Mouse (Mus musculus) heart, embryonic 13.5 days (tissue): ENCODE measurements at regions not wholly inside any gene's neighbourhood (a gene's known extent, or its start where the extent isn't known, plus 50 kb on each side); places are given as distances from the start of the nearest gene placed in this dataset.

Source experiments
- ATAC-seq: fragments of 200-750 bp; cut with Nextera tagmentation; 2 replicates; pipeline ENCODE4 v1.8.0; 2017; ENCODE audit warnings: moderate TSS enrichment; ENCODE audit not compliant: insufficient number of reproducible peaks, low FRiP score, low TSS enrichment; ENCODE audit errors: extremely low read depth
- H3K27ac ChIP-seq: fragments of 300-500 bp; sonication (generic); replicated peaks from 2 replicates; pipeline ENCODE4 v1.5.1; 2015; ENCODE audit warnings: moderate library complexity, mild to moderate bottlenecking, inconsistent platforms
- H3K27me3 ChIP-seq: fragments of 300-500 bp; sonication (generic); replicated peaks from 2 replicates; pipeline ENCODE4 v1.6.1; 2015; ENCODE audit warnings: mild to moderate bottlenecking, inconsistent platforms
- H3K36me3 ChIP-seq: fragments of 300-500 bp; sonication (generic); 2 replicates; pipeline ENCODE4 v1.6.1; 2015; ENCODE audit warnings: mild to moderate bottlenecking, inconsistent platforms
- H3K4me1 ChIP-seq: fragments of 300-500 bp; sonication (generic); 2 replicates; pipeline ENCODE4 v1.6.1; 2015; ENCODE audit warnings: inconsistent platforms
- H3K4me2 ChIP-seq: fragments of 300-500 bp; sonication (generic); 2 replicates; pipeline ENCODE4 v1.6.1; 2015; ENCODE audit warnings: inconsistent platforms, mild to moderate bottlenecking, moderate library complexity
- H3K4me3 ChIP-seq: fragments of 300-500 bp; sonication (generic); 2 replicates; pipeline ENCODE4 v1.5.1; 2015; ENCODE audit warnings: moderate library complexity, mild to moderate bottlenecking, inconsistent platforms
- H3K9ac ChIP-seq: fragments of 300-500 bp; sonication (generic); 2 replicates; pipeline ENCODE4 v1.6.1; 2015; ENCODE audit warnings: inconsistent platforms, mild to moderate bottlenecking, moderate library complexity
- H3K9me3 ChIP-seq: fragments of 300-500 bp; sonication (generic); 2 replicates; pipeline ENCODE4 v1.6.1; 2016; ENCODE audit warnings: inconsistent platforms
- WGBS: fragments of 180-500 bp; shearing (Covaris S2); methylation state at CpG from one replicate; pipeline ENCODE4 v1.1.7; 2015; ENCODE audit warnings: mixed read lengths; 5-methylcytosine and 5-hydroxymethylcytosine counted together

- H3K27me3 ChIP-seq: no peaks in the 10 kb centered on the region
- no peaks in the 10 kb centered on the region for H3K9me3 ChIP-seq
- H3K4me3 ChIP-seq: no peak overlapping the region
- 43% methylated on average over 1 of the region's 1 CpGs for WGBS
- H3K27ac ChIP-seq: no peak overlapping the region
- no peaks in the 10 kb centered on the region for H3K4me1 ChIP-seq
- H3K36me3 ChIP-seq: no peaks in the 10 kb centered on the region
- no peak for ATAC-seq
- no peak overlapping the region for H3K9ac ChIP-seq
- no peak overlapping the region for H3K4me2 ChIP-seq
Observed at GRCm38 (mm10) chr2:51387136-51387535, 238.2 kb upstream of the Rnd3 start.

DNA sequence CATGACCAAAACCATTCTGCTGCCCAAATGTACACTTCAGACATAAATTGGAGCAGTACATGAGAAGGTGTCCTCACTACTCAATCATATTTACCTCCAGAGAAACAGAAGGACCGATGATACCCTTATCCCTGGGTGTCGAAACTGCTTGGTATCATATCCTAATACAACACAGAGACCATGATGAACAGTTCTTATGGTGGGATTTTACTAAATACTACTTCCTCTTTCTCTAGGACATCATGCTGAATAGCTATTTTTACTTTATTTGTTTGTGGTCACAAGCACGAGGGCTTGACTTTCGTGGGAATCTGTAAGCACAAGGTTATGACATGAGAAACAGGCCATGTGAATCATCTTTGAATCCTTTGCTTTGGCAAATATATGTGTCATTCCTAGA lies 227.7 kb upstream of the Rnd3 start:
- Histone ChIP-seq H3K27me3 (no peaks in the 10 kb centered on the region), H3K9me3 (no peaks in the 10 kb centered on the region), H3K4me1 (no peaks in the 10 kb centered on the region), H3K4me3 (no peak overlapping the region), H3K9ac (no peak overlapping the region), H3K27ac (no peak overlapping the region), H3K36me3 (no peaks in the 10 kb centered on the region), H3K4me2 (no peak overlapping the region)
- no peak for ATAC-seq
- WGBS: 82% methylated on average over 4 of the region's 4 CpGs

DNA sequence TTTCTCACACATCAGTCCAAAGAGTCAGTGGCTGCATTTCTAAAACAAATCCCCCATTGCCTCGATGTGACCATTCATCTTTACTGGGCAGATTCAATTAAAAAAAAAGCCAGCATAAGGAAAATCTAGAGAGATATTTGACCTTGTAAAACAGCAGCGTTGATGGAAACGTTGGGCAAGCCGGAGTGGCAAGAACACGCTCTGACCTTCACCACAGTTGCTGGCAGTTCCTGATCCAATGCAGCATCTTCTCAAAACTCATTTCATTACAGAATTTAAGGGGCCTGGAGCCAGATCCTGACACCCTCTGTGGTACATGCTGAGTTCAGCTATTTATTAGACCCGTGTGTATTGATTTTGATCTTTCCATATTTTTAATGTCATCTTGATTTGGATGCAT lies 225.7 kb upstream of the Rnd3 start:
- Histone ChIP-seq H3K4me2 (no peak overlapping the region), H3K27me3 (no peaks in the 10 kb centered on the region), H3K9me3 (no peaks in the 10 kb centered on the region), H3K36me3 (no peaks in the 10 kb centered on the region), H3K4me1 (no peaks in the 10 kb centered on the region), H3K4me3 (no peak overlapping the region), H3K27ac (no peak overlapping the region), H3K9ac (no peak overlapping the region)
- WGBS: 82% methylated on average over 6 of the region's 6 CpGs
- ATAC-seq: no peak

- Histone ChIP-seq H3K9me3 (no peaks in the 10 kb centered on the region), H3K9ac (no peak overlapping the region), H3K4me3 (no peak overlapping the region), H3K4me2 (no peak overlapping the region), H3K36me3 (no peaks in the 10 kb centered on the region), H3K4me1 (no peaks in the 10 kb centered on the region), H3K27ac (no peak overlapping the region), H3K27me3 (no peaks in the 10 kb centered on the region)
- ATAC-seq: no peak
- 57% methylated on average over 3 of the region's 3 CpGs for WGBS
Observed at GRCm38 (mm10) chr2:51372771-51373170, 223.9 kb upstream of the Rnd3 start.

DNA sequence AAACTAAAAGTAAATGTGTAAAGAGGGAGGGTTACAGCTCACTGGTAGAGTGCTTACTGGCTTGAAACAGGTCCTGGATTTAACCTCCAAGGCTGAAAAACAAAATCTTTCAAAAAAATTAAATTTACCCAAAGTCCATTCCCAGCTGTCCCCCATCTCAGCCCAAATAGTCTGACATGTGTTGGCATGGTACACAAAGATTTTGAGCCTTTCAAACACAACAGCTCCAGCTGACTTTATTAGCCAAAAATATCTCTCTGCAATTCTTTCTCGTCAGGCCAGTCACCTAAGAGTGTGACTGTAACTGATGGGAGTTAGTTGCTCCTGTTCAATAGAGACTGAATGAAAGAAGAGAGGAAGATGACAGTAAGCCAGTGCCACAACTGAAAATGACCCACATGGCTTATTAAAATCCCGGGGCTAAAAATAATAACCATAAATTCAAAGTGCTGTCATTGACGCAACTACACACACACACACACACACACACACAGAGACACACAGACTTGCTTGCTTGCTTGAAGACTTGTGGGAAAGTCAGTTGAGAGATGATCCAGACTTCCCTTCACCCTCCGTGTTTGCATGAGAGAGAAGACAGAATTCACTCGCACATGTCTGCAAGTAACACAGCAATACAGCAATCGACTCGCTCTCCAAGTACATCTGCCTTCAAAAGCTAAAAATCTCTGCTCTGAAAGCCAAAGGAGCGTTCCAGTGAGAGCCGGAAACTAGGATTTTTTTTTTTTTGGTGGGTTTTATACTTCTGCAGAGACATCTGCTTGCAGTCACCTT lies 214.1 kb upstream of the Rnd3 start:
- Histone ChIP-seq H3K36me3 (no peaks in the 10 kb centered on the region), H3K4me3 (no peak overlapping the region), H3K4me2 (no peak overlapping the region), H3K4me1 (peaks cover 7% of the 10 kb centered on the region; the same call in 1 of the 2 replicates), H3K9me3 (no peaks in the 10 kb centered on the region), H3K27ac (no peak overlapping the region), H3K9ac (no peak overlapping the region), H3K27me3 (no peaks in the 10 kb centered on the region)
- 65% methylated on average over 9 of the region's 9 CpGs for WGBS
- ATAC-seq: no peak

DNA sequence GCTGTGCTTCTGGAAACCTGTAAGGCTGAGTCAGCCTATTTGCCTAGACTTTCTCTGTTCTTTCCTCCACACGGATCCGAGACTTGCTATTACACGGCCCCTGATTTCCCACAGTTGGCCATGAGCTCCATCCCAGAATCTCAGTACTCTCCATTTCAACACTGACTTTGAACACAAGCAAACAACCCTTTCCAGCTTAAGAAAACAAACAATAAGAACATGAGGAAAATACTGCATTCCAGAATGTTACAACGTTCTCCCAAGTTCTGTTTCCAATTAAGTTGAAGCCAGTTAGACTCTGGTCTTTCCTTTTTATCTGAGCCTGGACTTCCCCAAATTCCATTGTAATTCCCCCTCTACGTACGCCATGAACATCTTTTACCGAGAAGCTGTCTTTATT lies 206.4 kb upstream of the Rnd3 start:
- Histone ChIP-seq H3K4me1 (no peaks in the 10 kb centered on the region), H3K4me3 (no peak overlapping the region), H3K9me3 (no peaks in the 10 kb centered on the region), H3K36me3 (no peaks in the 10 kb centered on the region), H3K27ac (no peak overlapping the region), H3K9ac (no peak overlapping the region), H3K4me2 (no peak overlapping the region), H3K27me3 (no peaks in the 10 kb centered on the region)
- 71% methylated on average over 7 of the region's 7 CpGs for WGBS
- no peak for ATAC-seq

DNA sequence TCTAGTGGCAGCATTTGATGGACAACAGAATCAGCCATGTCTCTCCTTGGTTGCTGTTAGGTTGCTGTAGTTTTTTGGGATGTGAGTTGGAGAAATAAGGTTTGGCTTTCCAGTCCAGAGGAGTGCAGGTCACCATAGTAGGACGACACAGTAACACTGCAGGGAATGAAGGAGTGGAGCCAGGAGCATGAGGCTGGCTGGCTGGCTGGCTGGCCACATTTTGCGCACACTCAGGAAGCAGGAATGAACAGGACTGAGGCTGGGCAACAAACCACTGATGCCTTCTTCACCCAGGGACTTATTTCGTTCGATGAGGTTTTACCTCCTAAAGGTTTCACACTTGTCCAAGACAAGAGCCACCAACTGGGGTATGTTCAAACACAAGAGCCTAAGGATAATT lies 205.9 kb upstream of the Rnd3 start:
- Histone ChIP-seq H3K9ac (no peak overlapping the region), H3K4me3 (no peak overlapping the region), H3K4me1 (no peaks in the 10 kb centered on the region), H3K9me3 (no peaks in the 10 kb centered on the region), H3K27ac (no peak overlapping the region), H3K4me2 (no peak overlapping the region), H3K27me3 (no peaks in the 10 kb centered on the region), H3K36me3 (no peaks in the 10 kb centered on the region)
- no peak for ATAC-seq
- 88% methylated on average over 4 of the region's 4 CpGs for WGBS

DNA sequence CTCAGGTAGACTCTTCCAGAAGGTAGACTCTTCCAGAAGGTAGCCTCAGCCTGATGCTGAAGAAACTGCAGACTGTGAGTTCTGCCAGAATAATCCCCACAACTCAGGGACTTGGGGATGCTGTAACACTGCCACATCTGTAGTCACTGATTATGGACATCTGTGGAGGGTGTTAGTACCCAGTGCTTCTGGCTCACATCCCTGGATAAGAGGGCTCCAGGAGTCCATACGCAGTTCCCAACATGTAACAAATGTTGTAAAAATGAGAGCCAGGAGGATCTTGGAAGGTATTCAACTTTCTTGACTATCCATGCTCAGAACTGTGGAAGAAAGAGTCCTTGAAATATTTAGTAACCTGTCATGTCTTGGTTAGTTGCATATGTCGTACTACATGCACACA lies 200.7 kb upstream of the Rnd3 start:
- WGBS: 68% methylated on average over 2 of the region's 2 CpGs
- Histone ChIP-seq H3K27me3 (no peaks in the 10 kb centered on the region), H3K27ac (no peak overlapping the region), H3K36me3 (no peaks in the 10 kb centered on the region), H3K4me1 (no peaks in the 10 kb centered on the region), H3K9me3 (no peaks in the 10 kb centered on the region), H3K4me3 (no peak overlapping the region), H3K4me2 (no peak overlapping the region), H3K9ac (no peak overlapping the region)
- no peak for ATAC-seq

DNA sequence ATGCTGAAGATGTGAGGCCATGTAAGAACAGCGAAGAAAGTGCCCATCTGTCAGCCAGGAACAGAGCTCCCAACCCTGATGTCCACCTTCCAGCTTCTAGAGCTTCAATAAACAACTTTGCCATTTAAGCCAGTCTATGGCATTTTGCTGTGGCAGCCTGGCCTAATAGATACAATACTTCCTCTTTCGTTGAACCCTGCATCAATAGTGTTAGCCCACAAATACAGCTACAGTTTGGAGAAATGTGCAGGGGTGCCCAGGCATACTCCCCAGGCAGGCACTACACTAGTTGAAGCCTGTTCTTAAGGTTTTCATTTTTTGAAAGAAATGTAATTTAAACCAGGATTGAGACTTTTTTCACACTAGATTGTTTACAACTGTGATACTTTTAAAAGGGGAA lies 199.9 kb upstream of the Rnd3 start:
- Histone ChIP-seq H3K4me1 (no peaks in the 10 kb centered on the region), H3K4me2 (no peak overlapping the region), H3K9ac (no peak overlapping the region), H3K27ac (no peak overlapping the region), H3K9me3 (no peaks in the 10 kb centered on the region), H3K36me3 (no peaks in the 10 kb centered on the region), H3K4me3 (no peak overlapping the region), H3K27me3 (no peaks in the 10 kb centered on the region)
- ATAC-seq: no peak
- WGBS: 69% methylated on average over 2 of the region's 2 CpGs

GRCm38 (mm10) chr2:51347086-51347485 lies 198.2 kb upstream of the Rnd3 start:
- Histone ChIP-seq H3K9ac (no peak overlapping the region), H3K4me2 (no peak overlapping the region), H3K4me3 (no peak overlapping the region), H3K36me3 (no peaks in the 10 kb centered on the region), H3K27me3 (no peaks in the 10 kb centered on the region), H3K4me1 (no peaks in the 10 kb centered on the region), H3K9me3 (no peaks in the 10 kb centered on the region), H3K27ac (no peak overlapping the region)
- WGBS: 73% methylated on average over 1 of the region's 1 CpGs
- ATAC-seq: no peak

DNA sequence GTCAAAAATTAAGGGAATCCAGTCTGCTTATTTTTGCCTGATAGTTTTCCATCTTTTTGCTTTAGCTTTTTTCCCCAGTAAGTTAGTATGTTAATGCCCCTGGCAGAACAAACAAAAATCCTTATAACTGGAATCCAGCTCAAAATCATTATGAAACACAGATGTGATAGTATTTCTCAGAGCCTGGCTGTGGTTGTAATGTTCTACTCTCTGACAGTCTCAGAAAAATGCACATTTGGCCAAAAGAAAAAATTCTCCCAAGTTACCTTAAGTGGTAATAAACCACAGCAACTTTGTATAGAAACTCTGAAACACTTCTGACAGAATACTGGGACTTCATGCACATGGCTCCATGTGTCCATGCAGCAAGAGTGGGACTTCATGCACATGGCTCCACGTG lies 193.5 kb upstream of the Rnd3 start:
- no peak for ATAC-seq
- Histone ChIP-seq H3K4me1 (no peaks in the 10 kb centered on the region), H3K9me3 (no peaks in the 10 kb centered on the region), H3K27ac (no peak overlapping the region), H3K4me3 (no peak overlapping the region), H3K9ac (no peak overlapping the region), H3K4me2 (no peak overlapping the region), H3K36me3 (no peaks in the 10 kb centered on the region), H3K27me3 (no peaks in the 10 kb centered on the region)
- WGBS: 79% methylated on average over 1 of the region's 1 CpGs

- ATAC-seq: no peak
- Histone ChIP-seq H3K4me3 (no peak overlapping the region), H3K4me2 (no peak overlapping the region), H3K9ac (no peak overlapping the region), H3K36me3 (no peaks in the 10 kb centered on the region), H3K4me1 (no peaks in the 10 kb centered on the region), H3K27ac (no peak overlapping the region), H3K9me3 (no peaks in the 10 kb centered on the region), H3K27me3 (no peaks in the 10 kb centered on the region)
- 70% methylated on average over 6 of the region's 6 CpGs for WGBS
Observed at GRCm38 (mm10) chr2:51334437-51334836, 185.5 kb upstream of the Rnd3 start.
